Mouse (Mus musculus): ENCODE data around the gene 2810408A11Rik.
"Not testable (repeated sequence)": the region's sequence is repeated elsewhere in the genome, so short reads cannot be mapped to it uniquely, and the experiment has no call there.

- TF ChIP-seq POLR2A (IDR thresholded peaks at IDR 0.05; ENCODE audit: insufficient read length, low read depth); TCF12 (IDR thresholded peaks at IDR 0.05; ENCODE audit: insufficient read depth, poor library complexity, severe bottlenecking); MAX (IDR thresholded peaks at IDR 0.05; ENCODE audit: low read depth); SRF (IDR thresholded peaks at IDR 0.05; ENCODE audit: control insufficient read depth, insufficient read length, low read depth); E2F4 (IDR thresholded peaks at IDR 0.05; ENCODE audit: insufficient read depth); USF1 (IDR thresholded peaks at IDR 0.05; ENCODE audit: low read depth); MYOD1 (IDR thresholded peaks at IDR 0.05; ENCODE audit: control insufficient read depth in 1 of 3, insufficient read length in 2 of 3, low read depth in 2 of 3); REST (IDR thresholded peaks at IDR 0.05; ENCODE audit: insufficient read depth, insufficient read length); POLR2AphosphoS2 (IDR thresholded peaks at IDR 0.05; ENCODE audit: insufficient read length, low read depth); MYOG (IDR thresholded peaks at IDR 0.05; ENCODE audit: control insufficient read depth in 1 of 3, insufficient read depth in 1 of 3, insufficient read length in 2 of 3, low read depth in 2 of 3): not testable (repeated sequence)
Observed at GRCm38 (mm10) chr11:69863729-69864128, 37.1 kb downstream of the 2810408A11Rik start.
